Mouse (Mus musculus): ENCODE measurements around the gene Zbtb8os.

Zbtb8os gene

GRCm38 (mm10) chr4:129375821-129376220 is 40.3 kb downstream of the Zbtb8os start:
- no peak for DNase-seq (ENCODE audit: extremely low spot score, low read depth, low spot score)

GRCm38 (mm10) chr4:129376961-129377545 is 41.6 kb downstream of the Zbtb8os start:
- no peak for DNase-seq (ENCODE audit: extremely low spot score, low read depth, low spot score)

GRCm38 (mm10) chr4:129377601-129378390 is 42.3 kb downstream of the Zbtb8os start, which contains the start of gene Zbtb8a:
TSS of gene Zbtb8a (minus strand) at chr4:129378116.
- DNase-seq (ENCODE audit: extremely low spot score, low read depth, low spot score), result no peak

GRCm38 (mm10) chr4:129379805-129380204 is 44.3 kb downstream of the Zbtb8os start:
- no peak for DNase-seq (ENCODE audit: extremely low spot score, low read depth, low spot score)

GRCm38 (mm10) chr4:129381148-129381547 is 45.7 kb downstream of the Zbtb8os start:
- DNase-seq (ENCODE audit: extremely low spot score, low read depth, low spot score), result no peak

GRCm38 (mm10) chr4:129382029-129382428 is 46.5 kb downstream of the Zbtb8os start:
- no peak for DNase-seq (ENCODE audit: extremely low spot score, low read depth, low spot score)

GRCm38 (mm10) chr4:129382488-129382887 is 47.0 kb downstream of the Zbtb8os start:
- no peak for DNase-seq (ENCODE audit: extremely low spot score, low read depth, low spot score)

GRCm38 (mm10) chr4:129383586-129383985 is 48.1 kb downstream of the Zbtb8os start:
- DNase-seq (ENCODE audit: extremely low spot score, low read depth, low spot score), result no peak

GRCm38 (mm10) chr4:129384440-129384839 is 48.9 kb downstream of the Zbtb8os start:
- no peak for DNase-seq (ENCODE audit: extremely low spot score, low read depth, low spot score)

GRCm38 (mm10) chr4:129385685-129386084 is 50.2 kb downstream of the Zbtb8os start:
- no peak for DNase-seq (ENCODE audit: extremely low spot score, low read depth, low spot score)

- DNase-seq (ENCODE audit: extremely low spot score, low read depth, low spot score), result no peak
Measured at GRCm38 (mm10) chr4:129386269-129386946, 50.9 kb downstream of the Zbtb8os start.

GRCm38 (mm10) chr4:129386989-129387388 is 51.5 kb downstream of the Zbtb8os start:
- DNase-seq (ENCODE audit: extremely low spot score, low read depth, low spot score), result no peak

- DNase-seq (ENCODE audit: extremely low spot score, low read depth, low spot score), result no peak
Measured at GRCm38 (mm10) chr4:129388404-129388803, 52.9 kb downstream of the Zbtb8os start.

GRCm38 (mm10) chr4:129390216-129390743 is 54.8 kb downstream of the Zbtb8os start:
- no peak for DNase-seq (ENCODE audit: extremely low spot score, low read depth, low spot score)

- DNase-seq (ENCODE audit: extremely low spot score, low read depth, low spot score), result no peak
Measured at GRCm38 (mm10) chr4:129390936-129391557, 55.6 kb downstream of the Zbtb8os start.

GRCm38 (mm10) chr4:129394089-129394870 is 58.8 kb downstream of the Zbtb8os start:
- no peak for DNase-seq (ENCODE audit: extremely low spot score, low read depth, low spot score)

- DNase-seq (ENCODE audit: extremely low spot score, low read depth, low spot score), result no peak
Measured at GRCm38 (mm10) chr4:129396960-129397359, 61.5 kb downstream of the Zbtb8os start.

- DNase-seq (ENCODE audit: extremely low spot score, low read depth, low spot score), result no peak
Measured at GRCm38 (mm10) chr4:129399813-129400212, 64.3 kb downstream of the Zbtb8os start.

Measured in hindlimb bud, embryonic 11.5 days (tissue).